Mouse (Mus musculus): ENCODE results near the gene Dhtkd1.
A peak's percentile ranks its signal among the peaks of the same experiment; 100 is the strongest.

The Dhtkd1 gene

DNA sequence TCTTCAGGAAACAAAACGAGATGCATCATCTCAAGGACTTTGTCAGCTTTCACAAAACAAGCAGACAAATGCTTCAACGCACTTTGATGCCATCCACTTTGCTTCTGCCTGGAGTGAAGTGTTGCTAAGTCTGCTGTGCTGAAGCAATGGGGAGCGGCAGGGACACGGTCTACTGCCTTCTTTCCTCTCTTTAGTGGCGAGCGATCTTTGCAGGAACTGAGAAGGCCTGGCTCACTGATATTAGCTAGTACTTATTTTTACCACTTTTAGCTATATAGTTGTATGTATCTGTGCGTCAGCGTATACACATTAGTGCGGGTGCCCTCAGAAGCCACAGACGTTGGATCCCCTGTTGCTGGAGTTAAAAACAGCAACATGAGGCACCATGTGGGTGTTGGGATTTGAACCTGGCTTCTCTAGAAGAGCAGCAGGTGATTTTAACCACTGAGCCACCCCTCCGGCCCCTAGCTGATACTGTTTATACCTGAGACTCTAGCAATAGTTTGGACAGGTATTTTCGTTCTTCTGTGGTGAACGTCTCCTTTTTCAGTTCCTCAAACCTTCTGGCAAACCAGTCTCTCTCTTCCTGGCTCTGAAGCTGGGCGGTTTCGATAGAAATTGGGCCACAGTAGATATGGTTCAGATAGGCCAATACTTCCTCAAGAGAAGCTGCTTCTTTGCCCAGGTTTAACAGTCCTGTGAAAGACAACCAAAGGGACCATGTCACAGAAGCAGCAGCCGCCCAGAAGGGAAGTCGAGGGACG lies 12.1 kb downstream of the Dhtkd1 start:
- no peak for DNase-seq

DNA sequence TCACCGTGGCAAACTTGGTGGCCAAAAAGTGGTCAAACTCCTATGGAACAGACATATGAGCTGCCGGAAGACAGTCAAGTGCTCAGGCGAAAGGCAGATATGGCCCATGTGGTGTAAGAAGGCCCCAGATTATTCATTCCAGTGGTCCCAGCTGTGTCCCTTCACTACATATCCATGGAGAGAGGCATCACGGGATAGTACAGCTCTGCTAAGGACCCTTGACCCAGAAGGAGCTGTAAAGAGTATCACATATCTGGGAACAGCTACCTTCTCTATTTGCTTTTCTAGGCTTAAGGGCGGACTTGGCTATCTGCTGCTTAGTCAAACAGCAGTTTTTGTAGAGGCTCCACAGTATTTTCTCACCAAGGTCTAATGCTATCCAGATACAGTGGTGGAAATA lies 12.8 kb downstream of the Dhtkd1 start:
- DNase-seq, result no peak

DNA sequence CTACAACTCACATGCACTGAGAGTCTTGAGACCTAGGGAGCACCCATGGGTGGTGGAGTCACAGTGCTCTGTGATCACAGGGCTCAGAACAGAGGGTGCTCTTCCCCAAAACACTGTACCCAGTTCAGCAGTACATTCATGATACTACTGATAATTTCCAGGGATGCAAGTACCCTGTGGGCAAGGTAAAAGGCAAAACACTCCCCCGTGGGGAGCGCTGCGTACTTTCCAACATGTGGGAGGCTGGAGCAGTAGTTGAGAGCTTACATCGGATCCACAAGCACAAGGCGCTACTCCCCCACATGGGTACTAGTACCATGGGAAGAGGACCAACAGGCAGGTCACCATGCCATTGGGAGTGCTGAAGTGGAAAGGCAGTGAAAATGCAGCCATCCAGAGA lies 15.1 kb downstream of the Dhtkd1 start:
- DNase-seq, result no peak

DNA sequence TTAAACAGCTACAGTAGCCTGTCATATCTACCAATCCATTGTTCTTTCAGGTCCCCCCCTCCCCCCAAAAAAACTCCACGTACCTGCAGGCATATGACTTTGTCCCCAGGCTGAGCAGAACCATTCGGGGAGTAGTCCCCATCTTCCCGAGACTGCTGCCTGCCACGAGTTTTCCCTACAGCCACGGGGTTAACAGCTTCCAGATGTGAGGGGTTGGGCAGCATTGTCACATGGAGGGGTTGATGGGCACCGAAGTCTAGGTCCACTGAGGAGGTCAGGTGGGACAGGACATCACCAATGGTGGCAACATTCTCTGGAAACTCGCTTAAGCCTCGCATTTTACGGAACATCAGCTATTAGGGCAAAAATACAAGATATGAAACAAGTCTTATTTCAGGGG lies 18.8 kb downstream of the Dhtkd1 start:
- DNase-seq, result no peak

DNA sequence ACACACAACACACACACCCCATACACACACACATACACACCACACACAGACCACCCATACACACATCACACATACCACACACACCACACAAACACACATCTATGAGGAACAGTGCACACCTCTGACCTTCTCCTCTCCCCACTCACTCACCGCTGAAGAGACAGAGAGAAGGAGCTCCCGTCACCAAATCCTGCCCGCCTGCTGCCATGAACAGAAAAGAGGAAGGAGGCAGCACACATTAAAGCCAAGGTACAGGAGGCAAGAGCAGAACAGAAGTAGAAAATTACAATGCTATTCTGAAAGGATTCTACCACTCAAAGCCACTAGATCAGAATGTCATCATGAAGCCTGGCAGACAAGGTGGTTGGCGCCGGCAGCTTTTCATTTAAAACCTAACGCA lies 19.8 kb downstream of the Dhtkd1 start:
- DNase-seq, result no peak

DNA sequence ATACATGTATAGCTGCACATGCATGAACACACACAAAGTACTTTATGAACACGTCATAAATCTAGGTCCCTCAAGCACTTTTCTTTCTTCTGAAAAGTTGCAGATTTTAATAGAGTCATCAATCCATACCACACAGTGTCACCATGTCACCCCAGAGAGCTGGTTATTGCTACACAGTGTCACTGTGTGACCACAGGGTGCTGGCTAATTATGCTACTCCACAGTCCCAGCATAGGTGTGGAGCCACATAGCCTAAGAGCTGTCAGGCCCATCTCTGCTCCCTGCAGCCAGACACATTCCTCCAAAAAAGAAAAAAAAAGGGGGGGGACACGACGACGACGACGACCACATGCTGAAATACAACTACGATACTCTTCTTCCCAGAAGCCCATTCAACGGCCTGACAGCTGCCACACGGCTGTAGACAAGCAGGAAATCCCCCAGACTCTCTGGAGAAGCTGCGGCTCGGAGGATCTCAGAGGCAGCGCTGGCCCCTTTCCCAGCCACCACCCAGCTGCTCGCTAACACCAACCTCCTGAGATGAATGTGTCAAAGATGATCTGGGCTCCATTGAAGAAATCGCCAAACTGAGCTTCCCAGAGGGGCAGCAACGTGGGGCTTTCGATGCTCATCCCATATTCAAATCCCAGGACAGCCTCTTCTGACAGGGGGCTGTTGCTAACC lies 31.2 kb downstream of the Dhtkd1 start:
- no peak for DNase-seq

DNA sequence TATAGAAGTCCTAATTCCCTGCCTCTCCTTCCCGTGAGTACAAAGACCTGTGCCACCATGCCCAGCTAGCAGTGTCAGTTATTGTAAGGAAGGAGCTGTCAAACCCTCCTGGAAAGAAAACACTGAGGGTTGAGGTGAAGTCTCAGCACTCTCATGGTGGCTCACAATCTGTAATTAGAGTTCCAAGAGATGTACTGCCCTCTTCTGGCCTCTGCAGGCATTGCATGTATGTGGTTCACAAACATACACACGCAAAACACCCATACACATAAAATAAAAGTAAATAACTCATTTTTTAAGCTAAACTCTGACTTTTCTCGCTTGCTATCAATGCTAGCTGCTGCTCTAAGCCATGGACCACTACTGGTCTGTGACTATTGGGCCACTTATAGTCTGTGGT lies 36.0 kb downstream of the Dhtkd1 start:
- DNase-seq, result peak; percentile 76

DNA sequence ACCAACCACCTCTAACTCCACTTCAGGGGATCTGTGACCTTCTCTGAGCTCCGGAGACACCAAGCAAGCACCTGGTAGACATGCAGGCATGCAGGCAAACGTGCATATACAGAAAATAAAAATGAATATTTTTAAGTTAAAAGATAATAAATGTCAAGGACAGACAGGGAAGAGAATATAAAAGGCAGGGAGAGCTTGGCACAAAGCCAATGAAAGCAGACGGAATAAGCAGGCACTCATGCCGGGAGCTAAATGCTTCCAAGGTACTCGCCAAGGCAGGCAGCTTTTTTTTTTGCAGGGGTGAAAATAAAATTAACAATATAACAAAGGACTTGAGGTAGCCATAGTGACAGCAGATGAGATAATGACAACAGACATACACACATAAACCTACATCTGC lies 36.5 kb downstream of the Dhtkd1 start:
- no peak for DNase-seq

DNA sequence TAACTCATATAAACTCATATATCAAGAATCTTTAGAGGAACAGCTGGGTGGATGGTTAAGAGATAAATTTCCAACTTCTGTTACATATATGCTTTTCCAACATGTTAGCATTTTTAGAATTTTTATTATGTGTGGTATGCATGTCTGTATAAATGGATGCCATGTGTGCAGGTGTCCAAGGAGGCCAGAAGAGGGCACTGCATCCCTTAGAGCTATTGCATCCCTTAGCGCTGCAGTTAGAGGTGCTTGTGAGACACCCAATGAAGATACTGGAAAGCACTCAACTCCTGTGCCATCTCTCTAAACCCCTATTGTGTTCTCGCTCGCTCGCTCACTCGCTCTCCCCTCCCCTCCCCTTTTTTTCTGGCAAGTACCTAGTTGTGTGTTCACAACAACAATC lies 42.4 kb downstream of the Dhtkd1 start:
- peak; percentile 26 for DNase-seq

DNA sequence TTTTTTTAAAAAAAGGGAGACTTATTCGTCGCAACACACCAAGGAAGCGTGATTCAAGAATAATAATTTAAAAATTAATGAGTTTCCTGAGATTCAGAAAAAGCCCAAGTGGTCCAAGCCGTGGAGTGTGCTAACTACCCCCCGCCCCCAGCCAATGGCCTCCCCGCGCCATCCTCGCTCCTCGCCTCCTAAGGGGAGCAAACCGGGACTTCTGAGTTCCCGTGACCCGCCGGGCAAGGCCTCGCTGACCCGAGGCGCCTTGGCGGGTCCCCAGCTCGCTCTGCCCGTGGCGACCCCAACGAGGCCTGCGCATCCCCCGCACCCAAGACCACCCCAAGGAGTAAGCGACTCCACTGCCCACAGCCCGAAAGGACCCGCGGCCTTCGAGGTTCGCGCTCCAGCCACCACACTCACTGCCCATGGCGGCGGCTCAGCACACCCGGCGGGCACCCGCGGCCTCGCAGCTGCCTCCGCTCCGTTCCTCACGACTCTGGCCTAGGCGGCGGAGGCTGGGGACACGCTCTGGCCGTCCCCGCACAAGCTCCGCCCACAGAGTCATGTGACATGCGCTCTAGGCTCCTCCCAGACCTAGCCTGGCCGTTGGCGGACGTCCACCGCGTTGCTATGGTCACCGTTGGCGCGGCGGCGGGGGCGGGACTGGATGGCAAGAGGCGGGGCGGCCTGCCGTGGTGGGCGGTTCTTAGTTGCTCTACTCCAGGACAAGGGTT lies 47.6 kb downstream of the Dhtkd1 start, which contains the start of gene Sec61a2:
Sec61a2 (minus strand) TSS at position 590 of the 728 bp plus-strand sequence.
- DNase-seq, result peak; percentile 100

DNA sequence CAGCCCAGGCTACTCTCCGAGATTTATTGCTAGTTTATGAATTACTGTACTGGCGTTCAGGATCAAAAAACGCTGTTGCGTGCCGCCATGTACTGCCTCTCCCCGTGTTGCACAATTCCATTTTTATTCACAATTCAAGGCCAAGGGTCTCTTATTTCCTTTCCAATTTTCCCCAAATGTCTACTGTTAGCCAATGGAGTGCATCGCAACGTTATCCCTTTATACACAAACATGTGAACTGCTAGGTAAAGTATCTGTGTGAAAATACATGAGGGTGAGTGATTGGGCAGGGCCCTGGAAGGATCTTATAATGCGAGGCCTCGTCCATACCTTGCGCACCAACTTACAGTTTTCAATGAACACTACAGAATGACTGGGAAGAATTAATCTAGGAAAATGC lies 48.3 kb downstream of the Dhtkd1 start:
- DNase-seq, result no peak

DNA sequence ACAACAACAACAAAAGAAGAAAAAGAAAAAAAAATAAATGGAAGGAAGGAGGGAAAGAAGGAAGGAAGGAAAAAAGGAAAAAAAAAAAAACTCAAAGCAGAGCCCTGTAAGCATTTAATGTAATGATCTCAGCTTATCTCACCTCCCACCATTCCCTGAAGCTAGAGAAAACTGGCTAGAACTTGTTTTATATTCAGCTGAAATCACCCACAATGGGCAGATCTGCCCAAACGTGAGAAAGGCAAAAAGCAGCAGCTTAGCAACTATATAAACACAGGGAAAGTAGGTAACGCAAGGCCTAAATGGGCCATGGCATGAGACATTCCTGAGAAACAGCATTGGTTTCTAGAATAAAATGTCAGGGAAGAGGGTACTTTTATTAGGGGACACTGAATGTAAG lies 53.2 kb downstream of the Dhtkd1 start:
- DNase-seq, result no peak

DNA sequence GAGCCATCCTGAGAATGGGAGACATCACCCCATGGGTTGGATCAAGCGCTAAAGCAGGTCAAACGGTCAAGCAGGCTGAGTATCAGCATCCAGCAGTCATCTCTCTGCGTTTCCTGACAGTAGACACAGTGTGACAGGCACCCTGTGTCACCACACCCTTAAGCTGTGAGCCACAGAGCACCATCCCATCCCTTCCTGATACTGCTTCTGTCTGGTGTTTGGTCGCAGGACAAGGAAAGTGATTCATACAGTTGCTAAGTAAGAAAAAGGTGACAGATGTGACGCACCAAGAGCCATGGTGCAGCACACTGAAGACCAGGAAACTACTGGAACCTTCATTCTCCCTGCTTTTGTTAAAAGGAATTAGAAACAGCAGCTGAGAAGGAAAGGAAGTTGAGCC lies 53.7 kb downstream of the Dhtkd1 start:
- DNase-seq, result no peak

DNA sequence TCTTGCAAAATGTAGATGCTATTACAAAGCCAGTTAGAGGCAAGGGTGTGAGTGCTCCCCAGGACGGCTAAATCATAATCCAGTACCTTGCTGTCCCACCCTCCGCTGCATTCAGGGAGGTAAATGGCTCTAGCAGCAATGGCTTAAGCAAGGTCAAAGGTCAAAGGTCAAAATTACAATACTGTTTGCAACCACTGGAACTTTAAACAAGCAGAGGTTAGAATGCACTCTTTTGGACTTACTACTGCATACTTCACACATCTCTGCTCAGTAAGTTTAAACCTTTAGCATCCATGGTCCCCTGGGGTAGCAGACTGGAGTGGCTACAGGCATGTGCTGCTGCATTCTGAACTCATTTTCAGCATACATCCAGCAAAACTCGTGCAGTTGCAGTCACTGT lies 65.1 kb downstream of the Dhtkd1 start:
- DNase-seq, result no peak

DNA sequence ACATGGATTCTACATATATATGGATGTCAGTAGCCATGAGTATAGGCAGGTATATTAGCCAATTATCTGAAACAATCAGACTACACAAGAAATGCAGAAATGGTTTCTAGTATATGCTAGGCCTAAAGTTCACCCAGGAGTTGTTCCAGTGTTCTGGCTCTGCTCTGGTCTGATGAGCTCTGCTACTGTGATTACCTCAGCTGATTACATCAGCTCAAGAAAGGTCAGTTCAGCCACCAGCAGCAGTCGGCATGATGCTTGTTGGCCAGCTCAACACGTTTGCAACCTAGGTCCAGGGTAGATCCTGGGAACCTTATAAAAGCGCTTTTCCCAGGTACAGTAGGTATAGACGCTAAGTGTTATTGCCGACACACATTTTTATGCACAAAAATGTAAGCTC lies 72.8 kb downstream of the Dhtkd1 start:
- no peak for DNase-seq

DNA sequence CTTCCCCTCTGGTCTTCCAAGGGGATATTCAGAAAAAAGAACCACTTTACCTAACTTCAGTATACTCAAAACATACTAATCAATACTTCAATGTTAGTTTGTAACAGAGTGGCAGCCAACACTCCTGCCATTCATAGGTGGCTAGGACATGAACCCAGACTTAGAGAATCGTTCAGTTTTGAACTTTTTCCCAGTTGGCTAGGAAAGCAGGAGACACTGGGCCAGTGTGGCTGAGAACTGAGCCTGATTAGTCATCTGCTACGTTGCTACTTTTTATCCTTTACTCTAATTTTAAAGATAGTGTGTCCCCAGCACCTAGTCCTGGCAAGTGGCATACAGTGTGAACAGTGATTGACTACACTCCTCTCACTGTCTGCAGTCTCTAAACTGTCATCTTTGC lies 74.9 kb downstream of the Dhtkd1 start:
- no peak for DNase-seq

DNA sequence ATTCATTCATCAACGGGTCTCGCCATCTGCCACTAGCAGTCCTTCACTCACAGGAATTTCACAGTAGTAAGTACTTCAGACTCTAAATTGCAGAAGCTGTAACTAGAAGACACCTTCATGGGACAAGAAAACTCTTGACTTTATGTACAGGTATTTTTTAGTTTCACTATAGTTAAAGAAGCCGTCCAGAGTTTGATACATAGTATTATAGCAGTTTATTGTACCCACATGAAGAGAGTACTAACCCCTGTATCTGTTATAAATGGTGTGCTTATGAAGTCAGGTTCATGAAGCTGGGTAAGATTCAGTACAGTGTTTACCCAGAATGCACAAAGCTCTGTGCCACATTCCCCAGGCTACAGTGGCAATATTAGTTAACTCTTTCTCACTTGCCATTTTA lies 79.8 kb downstream of the Dhtkd1 start, which contains the start of gene Gm13199:
Gm13199 (minus strand) TSS at position 101 of the 400 bp plus-strand sequence.
- DNase-seq, result no peak

DNA sequence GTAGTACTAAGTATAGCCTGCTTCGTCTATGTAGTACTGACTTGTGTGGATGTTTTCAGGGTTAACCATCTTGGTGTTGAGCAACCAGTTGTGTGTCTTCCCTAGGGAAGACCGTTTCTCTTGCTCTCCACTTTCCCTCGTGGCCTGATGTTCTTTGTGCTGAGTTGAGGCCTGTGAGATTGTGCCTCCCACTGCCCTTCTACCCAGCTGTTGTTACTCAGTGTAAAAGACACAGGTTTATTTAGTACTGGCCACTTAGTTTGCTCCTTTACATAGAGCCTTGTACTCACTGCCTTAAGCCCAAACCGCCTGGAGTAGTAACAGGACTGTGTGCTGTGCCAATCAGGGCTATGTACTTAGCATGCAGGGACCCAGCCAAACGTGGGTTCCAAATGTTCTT lies 90.7 kb downstream of the Dhtkd1 start:
- no peak for DNase-seq

DNA sequence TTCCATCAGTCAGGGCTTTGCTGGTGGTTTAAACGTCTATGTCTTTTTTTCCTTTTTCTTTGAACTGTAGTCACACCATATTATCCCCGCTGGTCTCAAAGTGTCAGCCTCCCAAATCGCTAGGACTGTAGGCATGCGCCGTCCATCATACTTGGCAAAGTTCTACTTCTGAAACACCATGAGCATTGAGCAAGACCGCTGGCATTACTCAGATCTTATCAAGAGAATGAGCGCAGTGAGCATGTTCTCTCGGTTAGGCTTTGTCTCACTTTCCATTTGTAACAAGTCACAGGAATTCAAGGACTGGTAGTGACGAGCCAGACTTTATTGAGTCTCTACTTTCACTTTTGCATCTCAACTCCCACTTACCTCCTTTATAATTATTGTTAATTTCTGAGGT lies 91.5 kb downstream of the Dhtkd1 start:
- no peak for DNase-seq

All from liver (tissue).